Mouse (Mus musculus) kidney, adult 9 months (tissue): ENCODE measurements around the gene 5730596B20Rik.

ENCODE experiments used
- DNase-seq: peaks from one replicate; pipeline ENCODE4 v3.0.0; 2022

Gene 5730596B20Rik

GRCm38 (mm10) chr6:52200073-52200750, 22.9 kb downstream of the 5730596B20Rik start:
- no peak for DNase-seq

DNA sequence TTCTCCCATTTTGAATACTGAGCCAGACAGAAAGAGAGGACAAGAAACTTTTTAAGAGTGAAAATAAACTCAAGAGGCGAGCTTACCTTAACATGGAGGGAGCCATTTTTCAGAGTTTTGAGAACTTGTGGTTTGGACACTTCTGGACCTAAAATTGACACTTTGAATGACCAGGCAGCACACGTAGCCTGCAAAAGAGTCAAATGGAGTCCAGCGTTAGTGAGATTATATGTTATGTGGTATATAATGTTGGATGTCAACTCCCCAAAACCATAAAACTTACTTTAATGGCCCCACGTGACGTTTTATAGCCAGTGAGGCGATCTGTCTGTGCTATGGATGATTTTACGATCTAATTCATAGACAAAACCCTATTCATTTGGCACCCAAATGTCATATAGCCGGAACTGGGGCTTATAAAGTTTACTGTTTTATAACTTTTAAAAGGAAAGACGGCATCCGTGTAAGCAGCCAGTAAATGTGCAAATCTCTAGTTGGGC, 23.5 kb downstream of the 5730596B20Rik start:
- DNase-seq: no peak

DNA sequence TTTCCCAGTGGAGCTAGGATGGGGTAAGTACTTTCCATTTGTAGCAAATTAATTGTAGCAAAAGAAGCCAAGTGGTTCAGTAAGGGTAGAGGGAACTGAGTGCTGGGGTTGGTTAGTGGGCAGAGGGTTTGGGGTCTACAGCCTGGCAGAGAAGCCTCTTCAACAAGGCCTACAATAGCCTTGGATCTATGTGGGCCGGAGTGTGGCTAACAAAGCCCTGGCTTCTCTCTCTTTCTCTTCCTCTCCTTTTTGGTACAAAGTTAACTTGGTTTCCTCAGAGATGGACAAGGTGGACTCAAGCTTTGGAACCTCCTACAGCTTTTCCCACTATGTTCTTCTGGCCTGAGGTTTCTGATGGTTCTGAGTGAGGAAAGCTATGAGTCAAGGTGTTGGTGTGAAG, 24.0 kb downstream of the 5730596B20Rik start:
- no peak for DNase-seq

GRCm38 (mm10) chr6:52202362-52203120, 25.2 kb downstream of the 5730596B20Rik start:
- no peak for DNase-seq

GRCm38 (mm10) chr6:52203121-52203370, 25.7 kb downstream of the 5730596B20Rik start:
- peak; percentile 67 for DNase-seq

DNA sequence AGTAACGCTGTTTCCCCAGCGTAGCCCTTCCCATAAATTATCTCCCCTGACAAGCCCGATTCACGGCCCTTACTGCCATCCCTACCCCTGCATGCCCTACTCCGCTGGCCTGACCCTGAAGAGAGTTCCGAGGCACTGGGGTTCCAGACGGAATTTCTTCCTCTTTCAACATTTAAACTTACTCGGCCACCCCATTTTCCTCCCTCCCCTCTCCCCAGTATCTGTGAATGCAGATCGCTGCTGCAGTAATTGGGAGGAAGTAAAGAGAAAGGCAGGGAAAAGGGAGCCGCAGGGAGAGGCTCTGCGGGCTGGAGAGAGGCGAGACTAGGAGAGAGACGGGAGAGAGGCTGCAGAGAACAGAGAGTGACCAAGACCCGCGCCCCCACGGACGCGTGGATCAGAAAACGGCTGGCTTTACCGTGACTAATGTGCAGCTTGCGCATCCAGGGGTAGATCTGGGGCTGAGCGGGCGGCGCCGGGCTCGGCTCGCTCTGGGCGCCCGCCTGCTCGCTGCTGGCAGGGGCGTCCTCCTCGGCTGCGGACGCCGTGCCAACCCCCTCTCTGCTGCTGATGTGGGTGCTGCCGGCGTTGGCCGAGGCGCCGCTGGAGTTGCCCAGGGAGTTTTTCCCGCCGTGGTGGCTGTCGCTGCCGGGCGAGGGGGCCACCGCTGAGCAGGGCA, 26.2 kb downstream of the 5730596B20Rik start:
- peak; percentile 58 for DNase-seq

GRCm38 (mm10) chr6:52204050-52204752, 26.9 kb downstream of the 5730596B20Rik start, which contains the start of gene Hoxa5:
Hoxa5 (minus strand) TSS chr6:52204587.
- peak; percentile 96 for DNase-seq

DNA sequence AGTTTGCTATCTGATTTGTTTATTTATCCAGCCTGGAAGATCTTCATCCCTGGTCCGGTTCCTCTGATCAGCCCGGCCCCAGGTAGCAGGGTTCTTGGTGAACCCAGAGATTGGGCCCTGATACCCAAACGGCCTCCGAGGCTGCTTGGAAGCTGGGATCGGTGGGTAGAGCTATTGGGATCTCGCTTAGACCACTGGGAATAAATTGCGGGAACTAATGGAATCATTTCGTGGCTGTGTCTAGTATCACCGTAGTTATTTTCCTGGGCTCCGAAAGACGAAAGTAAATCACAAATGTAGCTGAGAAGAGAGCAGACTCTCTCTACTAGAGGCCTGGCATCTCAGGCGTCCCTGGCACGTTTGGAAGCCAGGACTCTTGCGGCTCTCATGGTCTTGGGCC, 27.9 kb downstream of the 5730596B20Rik start:
- DNase-seq: no peak

DNA sequence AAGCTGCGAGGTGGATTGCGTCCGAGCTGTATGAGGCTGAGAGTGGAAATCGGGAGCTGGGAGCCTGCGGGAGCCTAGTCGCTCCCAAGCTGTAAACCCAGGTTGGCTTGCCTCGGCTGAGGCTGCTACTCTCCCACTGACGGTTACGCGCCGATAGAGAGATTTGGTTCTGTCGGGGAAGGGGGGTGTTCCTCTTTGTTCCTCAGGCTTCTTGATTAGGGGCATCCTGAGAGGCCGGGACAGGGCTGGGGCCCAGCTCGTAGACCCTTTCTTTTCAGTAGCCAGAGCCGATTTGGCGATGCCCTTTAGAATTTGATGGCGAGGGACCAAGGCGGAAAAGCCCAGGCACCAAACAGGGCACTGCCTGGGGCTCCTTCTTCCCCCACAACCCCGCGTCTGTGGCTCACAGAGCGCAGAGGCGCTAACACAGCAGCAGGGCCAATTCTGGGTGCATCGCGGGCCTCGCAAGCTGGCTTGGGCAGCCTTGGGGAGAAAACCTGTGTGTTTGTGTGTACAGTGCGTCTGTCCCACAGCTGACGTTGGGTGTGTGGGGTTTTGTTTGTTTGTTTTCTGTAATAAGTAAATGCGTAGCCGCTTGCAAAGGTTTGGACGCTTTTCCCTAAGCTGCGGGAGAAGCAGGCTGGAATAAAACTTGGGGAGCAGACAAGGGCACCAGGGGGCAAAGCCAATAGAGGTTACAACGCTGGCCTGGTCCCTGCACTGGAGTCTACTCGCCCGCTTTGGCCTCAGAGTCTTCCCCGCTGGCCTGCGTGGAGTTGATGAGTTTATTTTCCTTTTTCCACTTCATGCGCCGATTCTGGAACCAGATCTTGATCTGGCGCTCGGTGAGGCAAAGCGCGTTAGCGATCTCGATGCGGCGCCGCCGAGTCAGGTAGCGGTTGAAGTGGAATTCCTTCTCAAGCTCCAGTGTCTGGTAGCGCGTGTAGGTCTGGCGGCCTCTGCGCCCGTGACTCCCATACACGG, 28.6 kb downstream of the 5730596B20Rik start:
- DNase-seq: peak; percentile 22

GRCm38 (mm10) chr6:52206882-52207683, 29.8 kb downstream of the 5730596B20Rik start:
- DNase-seq: no peak

DNA sequence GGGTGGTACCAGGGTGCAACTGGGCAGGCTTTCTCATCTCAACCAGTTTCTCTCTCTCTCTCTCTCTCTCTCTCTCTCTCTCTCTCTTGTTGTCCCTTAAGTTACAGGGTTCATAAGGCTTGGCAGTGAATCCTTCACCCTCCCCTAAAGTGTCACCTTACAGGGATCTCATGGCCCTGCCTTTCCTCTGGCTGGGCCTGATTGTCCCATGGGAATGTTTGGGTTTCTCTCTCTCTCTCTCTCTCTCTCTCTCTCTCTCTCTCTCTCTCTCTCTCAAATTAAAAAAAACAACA, 30.3 kb downstream of the 5730596B20Rik start:
- DNase-seq: no peak

- peak; percentile 72 for DNase-seq
Observed at GRCm38 (mm10) chr6:52208072-52208867, 31.0 kb downstream of the 5730596B20Rik start, which contains the start of gene Hoxa6. Hoxa6 (minus strand) TSS chr6:52208722.

DNA sequence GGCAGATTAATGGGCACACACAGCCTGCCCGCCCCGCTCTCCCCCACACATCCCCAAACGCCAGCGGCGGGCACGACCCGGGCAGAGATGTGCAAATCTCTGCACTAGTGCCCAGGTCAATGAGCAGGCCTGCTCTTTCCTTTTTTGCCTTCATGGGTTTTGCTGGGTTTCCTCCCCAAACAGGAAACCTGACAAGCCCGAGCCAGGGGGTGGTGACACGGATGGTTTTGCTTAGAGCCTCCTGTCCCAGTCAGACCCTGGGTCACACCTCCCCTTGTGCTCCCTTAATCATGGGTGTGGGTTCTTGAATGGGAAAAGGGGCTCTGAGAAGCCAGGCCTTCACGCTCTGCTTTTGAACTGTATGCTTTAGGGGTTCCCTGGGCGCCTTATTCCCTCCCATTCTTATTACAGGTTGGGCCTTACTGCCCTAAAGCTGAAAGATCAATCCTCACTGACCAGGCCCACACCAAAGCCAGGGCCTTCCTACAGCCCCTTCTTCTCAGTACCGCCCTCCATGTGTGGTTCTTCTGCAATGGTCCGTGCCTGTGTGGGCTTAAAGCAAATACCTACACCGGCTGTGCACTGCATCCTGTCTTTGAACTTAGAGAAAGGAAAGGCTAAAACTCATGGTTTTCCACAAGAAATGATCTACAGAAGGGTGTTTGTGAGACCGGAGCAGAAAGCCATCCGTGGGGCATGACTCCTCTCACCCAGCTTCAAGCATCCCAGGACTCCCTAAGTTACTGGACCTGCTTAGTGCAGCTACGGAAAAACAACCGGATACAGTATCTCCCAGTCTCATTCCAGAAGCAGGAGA, 31.8 kb downstream of the 5730596B20Rik start:
- DNase-seq: no peak

GRCm38 (mm10) chr6:52209685-52210046, 32.4 kb downstream of the 5730596B20Rik start:
- DNase-seq: peak; percentile 37

- peak; percentile 89 for DNase-seq
Observed at GRCm38 (mm10) chr6:52211170-52211935, 34.1 kb downstream of the 5730596B20Rik start.

DNA sequence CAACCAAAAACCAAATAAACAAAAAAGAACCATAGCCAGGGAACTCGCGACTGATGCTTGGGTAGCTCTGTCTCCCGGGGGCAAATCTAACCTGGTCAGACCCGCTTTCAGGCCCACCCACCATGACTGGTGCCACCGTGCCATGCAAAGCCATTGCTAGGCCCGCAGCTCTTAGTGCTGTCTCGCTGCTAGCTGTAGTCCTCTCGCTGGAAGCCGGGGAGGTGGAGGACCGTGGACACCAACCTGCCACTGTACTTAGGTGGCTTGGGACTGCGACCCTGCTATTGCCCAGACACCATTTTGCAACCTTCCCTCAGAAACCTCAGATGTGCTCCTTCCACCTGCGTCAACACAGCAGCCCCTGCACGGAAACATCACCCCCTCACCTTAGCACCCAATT, 34.7 kb downstream of the 5730596B20Rik start:
- no peak for DNase-seq

- DNase-seq: peak; percentile 86
Observed at GRCm38 (mm10) chr6:52212556-52213118, 35.3 kb downstream of the 5730596B20Rik start.
